Mouse (Mus musculus): ENCODE measurements around the gene Tyw1.

DNA sequence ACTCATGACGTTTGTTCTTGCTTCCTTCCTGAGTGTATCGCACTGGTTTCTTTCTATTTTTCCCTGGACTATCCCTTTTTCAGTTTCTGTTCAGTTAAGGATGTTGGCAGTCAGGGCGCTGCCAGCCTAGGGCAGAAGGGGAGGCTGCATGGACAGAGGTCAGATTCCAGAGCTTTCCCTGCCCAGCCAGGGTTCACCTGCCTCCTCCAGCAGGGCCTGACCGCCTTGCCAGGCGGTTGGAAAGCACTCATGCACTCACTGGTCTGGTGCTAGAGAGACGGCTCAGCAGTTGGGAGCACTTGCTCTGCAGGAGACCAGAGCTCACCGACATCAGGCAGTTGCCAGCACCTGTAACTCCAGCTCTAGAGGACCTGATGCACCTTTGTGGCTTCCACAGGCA lies 16.2 kb upstream of the Tyw1 start:
- no peak for TF ChIP-seq POLR2A (IDR thresholded peaks at IDR 0.05; ENCODE audit: low read depth, low read length)
- TF ChIP-seq CTCF (IDR thresholded peaks at IDR 0.05; ENCODE audit: borderline replicate concordance, insufficient read depth, low read length), result no peak

All from embryonic fibroblast, embryonic 13.5 days (primary cell).